Mouse (Mus musculus): Measurements from ENCODE around the gene Pitpnc1.
A peak's percentile ranks its signal among the peaks of the same experiment; 100 is the strongest.
"Not testable (repeated sequence)": the region's sequence is repeated elsewhere in the genome, so short reads cannot be mapped to it uniquely, and the experiment has no call there.

Gene Pitpnc1

DNA sequence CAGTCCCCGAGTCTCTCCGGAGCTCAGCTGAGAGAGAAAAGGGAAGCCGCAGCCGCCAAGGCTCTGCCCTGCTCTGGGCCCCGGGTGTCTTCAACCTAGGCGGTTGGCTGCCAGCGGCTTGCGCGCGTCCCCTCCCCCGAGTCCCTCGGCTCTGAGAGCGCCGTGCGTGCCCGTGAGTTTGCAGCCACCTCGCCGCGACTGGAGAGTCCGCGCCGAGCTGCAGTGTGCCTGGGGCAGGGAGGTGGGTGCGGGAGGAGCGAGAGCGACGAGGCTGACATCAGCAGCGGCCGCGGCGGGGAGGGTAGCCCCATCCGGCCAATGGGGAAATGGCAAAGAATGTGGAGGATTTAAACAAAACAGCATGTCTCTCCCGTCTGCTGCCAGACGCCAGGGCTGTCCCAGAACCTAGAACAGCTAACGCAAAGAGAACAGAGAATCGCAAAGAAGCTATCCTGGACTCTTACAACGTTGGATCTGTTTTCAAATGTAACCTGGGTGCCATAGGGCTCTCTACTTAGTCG is at the start of gene Pitpnc1:
Gene Pitpnc1 (minus strand): TSS at position 179 of the 521 bp plus-strand sequence.
- DNase-seq (ENCODE audit: low spot score in 2 of 2) = peak; percentile 76 to 81

DNA sequence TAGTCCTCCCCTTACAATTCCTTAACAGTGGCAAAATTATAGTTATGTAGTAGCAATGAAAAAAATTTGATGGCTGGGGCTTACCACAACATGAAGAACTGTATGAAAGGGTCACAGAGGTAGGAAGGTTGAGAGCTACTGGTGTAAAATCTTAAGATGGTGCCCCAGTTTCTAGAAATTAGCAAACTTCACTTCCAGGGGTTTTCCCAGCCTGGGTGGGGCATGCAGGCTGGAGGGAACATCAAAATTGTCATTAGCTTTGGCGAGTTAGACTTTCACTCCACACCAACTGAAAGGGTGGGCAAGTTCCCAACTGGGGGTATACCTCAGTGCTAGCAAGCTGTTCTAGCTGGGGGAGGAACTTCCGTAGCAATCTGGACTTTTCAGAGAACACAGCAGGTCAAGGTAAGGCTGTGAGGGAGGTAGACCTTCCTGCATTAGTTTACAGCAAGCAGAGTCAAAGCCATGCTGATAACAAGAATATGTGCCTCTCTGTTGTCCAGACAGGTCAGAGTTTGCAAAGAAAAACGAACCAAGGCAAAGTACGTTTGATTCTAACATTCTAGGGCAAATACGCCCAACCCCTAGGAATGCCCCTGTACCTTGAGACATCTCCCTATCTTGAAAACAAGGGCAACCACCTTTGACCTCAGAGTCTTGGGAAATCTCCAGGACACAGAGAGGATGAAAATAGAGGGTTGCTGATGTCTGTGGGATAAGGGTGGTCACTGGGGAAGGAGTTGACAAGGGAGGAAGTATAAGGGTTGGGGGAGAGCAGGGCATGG is 48.3 kb upstream of the Pitpnc1 start:
- DNase-seq (ENCODE audit: low spot score in 2 of 2) = no peak

DNA sequence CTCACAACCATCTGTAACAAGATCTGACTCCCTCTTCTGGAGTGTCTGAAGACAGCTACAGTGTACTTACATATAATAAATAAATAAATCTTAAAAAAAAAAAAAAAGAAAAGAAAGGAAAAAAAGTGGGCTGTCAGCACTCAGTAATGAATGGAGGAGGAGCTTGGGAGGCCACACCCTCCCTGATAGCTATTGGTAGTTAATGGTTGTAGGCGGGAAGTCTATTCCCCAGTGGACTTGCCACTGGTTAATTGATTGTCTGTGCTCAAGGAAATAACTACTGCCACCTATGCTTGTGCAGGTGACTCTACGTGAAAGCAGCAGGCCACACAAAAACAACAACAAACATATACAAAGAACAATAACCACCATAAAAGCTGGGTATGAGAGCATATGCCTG is 45.9 kb upstream of the Pitpnc1 start:
- DNase-seq (ENCODE audit: low spot score in 2 of 2) = no peak

DNA sequence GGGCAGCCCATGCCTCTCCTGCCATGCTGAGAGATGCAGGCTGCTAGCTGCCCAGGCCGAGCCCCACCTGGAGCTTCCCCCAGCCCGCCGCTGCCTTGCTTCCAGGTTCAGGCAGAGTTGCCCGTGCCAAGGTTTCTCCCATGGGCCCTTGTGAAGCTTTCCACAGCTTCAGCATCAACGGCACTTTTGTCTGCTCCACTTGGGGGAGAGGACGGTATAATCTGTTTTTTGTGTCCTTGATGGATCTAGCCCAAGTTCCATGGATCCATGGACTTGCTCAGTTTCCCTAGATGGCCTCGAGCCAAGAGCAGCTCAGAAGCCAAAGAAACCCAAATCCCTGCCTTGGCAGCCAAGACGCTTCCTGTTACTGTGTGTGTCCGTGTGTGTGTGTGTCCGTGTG is 42.5 kb upstream of the Pitpnc1 start:
- DNase-seq (ENCODE audit: low spot score in 2 of 2) = no peak

DNA sequence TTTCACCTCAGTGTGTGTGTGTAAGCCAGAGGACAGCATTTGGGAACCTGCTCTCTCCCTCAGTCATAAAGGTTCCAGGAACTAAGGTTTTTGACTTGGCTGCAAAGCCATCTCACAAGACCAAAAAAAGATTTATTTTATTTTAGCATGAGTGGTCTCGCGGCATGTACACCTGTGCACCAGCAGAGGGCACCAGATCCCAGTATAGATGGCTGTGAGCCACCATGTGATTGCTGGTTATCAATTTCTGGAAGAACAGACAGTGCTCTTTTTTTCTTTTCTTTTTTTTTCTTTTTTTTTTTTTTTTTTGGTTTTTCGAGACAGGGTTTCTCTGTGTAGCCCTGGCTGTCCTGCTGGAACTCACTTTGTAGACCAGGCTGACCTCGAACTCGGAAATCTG is 41.5 kb upstream of the Pitpnc1 start:
- DNase-seq (ENCODE audit: low spot score in 2 of 2) = peak in 1 of 2 experiments; percentile 10

DNA sequence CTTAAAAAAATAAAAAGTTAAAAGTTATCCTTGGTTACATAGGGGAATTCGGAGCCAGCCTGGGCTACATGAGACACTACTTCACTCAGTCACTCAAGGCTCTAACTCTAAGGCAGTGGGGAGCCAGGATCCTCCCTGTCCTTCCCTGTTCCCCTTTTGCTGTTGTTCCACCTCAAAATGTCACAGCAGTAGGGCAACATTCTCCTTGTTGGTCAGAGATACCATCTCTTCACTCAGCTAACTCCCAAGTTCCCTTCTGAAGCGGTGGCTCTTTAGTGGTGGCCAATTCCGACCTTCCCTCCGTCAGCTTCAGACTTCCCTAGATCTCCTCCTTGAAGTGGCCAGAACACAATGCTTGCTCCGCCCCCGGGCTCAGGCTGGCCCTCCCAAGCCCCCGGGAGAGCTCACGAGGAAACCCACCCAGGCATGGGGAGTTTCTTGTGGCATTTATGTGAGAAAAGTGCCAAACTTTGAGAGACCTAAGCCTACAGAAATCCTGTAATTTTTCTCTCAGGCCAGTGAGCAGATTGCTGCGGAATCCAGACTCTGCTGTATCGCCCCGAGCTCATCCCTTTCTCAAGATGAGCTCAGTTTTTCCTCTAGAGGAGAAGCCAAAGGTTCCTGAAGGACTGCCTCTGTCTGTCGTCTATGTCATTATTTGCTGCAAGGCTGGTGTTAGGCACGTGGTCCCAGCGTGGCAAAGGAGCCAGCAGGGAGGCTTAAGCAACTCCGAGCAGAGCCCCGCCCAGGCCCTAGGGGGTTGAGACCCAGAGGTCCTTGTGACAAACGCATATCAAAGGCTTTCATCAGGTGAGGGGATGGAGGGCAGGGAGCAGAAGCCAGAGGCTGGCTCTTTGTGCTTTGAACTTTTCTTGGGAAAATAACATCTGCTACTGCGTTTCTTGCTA is 40.1 kb upstream of the Pitpnc1 start:
- DNase-seq (ENCODE audit: low spot score in 2 of 2) = no peak

DNA sequence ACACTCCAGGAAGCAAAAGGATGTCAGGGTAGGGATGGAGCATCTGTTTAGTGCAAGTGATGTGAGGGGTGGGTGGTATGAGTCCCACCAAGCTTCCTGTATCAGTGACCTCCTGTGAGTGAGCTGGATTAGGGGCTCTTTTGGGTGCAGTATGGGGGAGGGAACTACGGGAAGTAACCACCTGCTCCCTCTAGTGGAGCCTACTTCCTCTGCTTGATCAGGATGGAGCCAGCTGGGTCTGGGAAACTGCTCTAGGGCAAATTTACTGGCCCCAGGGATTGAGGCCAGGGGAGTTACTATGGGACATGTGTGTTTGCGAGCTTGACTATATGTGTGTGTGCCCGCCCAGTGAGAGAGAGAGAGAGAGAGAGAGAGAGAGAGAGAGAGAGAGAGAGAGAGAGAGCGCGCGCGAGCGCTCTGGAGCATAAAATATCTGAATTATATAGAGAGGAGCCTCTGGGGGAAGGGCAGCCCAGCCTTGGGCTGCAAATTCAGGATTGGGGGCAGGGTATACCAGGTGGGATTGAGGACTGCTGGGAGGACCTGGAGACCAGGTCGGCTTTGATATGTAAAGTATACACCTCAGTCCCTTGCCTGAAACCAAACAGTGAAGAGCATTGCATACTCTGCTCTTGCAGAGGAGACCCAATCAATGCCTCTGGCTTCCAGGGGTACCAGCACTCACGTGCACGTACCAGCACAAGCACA is 39.3 kb upstream of the Pitpnc1 start:
- DNase-seq (ENCODE audit: low spot score in 2 of 2) = no peak

DNA sequence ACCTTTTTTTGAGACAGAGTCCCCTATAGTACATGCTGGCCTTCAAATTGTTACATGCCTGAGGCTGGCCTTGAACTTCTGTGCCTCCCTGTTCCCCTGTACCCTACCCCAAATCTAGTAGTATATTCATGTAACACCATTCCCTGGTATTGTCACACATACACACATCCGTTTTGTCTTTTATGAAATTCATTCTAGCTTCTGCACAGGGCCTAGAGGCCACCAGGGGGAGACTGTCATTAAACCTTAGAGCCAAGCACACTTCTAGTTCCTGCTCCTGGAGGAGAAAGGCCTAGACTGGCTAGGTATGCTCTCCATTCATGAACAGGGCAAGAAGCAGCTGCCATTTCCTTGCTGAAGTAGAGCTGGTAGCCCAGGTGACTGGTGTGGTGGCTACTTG is 35.8 kb upstream of the Pitpnc1 start:
- no peak for DNase-seq (ENCODE audit: low spot score in 2 of 2)

DNA sequence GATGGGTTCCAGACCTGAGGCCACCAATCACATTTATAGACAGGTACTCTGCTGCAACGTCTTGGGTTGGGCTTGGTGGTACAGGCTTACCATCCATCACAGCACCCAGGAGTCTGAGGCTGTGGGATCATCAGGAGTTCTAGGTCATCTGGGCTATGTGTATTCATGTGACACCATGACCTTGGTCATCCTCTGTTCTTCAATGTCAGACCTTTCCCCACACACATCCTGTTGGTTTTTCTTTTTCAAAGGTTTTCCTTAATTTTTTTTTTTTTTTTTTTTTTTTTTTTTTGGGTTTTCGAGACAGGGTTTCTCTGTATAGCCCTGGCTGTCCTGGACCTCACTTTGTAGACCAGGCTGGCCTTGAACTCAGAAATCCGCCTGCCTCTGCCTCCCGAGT is 33.9 kb upstream of the Pitpnc1 start:
- not testable (repeated sequence) for DNase-seq (ENCODE audit: low spot score in 2 of 2)

DNA sequence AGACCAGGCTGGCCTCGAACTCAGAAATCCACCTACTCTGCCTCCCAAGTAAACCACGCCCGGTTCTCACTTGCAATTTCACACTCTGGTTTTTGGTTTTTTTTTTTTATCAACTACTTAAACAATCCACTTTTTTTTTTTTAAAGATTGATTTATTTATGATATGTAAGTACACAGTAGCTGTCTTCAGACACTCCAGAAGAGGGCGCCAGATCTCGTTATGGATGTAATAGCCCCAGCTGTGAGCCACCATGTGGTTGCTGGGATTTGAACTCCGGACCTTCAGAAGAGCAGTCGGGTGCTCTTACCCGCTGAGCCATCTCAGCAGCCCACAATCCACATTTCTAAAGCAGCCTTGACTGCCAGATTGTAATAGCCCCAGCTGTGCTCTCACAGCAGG is 32.3 kb upstream of the Pitpnc1 start:
- no peak for DNase-seq (ENCODE audit: low spot score in 2 of 2)

DNA sequence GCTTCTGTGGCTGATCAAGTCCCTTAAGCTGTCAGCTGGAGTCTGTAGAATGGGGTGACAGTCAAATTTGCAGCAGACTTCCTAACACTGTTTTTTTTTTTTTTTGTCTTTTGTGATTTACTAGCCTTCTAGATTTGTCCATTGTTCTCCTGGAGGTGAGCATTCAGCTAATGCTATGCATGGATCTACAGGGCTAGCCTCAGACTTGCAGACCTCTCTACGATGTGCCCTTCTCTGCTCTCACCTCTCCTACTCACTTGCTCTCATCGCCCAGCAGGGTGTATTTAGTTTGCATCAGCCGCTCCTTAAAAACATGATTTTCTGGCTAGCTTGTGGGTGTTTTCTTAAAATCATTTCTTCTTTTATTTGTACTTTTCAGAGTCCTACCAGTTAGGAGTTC is 13.8 kb upstream of the Pitpnc1 start:
- no peak for DNase-seq (ENCODE audit: low spot score in 2 of 2)

DNA sequence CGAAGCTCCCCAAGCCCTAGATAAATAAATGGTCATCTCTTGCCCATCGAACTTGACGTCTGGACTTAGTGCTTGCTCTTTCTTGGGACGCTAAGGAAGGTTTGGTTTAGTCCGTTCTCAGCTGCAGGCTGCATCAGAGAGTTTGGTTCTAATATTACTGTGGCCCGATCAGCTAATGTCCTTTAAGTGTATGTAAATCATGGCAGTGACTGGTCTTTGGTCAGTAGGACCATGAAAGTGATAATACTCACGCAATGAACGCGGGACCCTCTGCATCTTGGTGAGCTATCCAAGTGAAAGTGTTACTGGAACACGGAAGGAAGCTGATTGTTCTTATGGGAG is 9.3 kb upstream of the Pitpnc1 start:
- DNase-seq (ENCODE audit: low spot score in 2 of 2) = no peak

DNA sequence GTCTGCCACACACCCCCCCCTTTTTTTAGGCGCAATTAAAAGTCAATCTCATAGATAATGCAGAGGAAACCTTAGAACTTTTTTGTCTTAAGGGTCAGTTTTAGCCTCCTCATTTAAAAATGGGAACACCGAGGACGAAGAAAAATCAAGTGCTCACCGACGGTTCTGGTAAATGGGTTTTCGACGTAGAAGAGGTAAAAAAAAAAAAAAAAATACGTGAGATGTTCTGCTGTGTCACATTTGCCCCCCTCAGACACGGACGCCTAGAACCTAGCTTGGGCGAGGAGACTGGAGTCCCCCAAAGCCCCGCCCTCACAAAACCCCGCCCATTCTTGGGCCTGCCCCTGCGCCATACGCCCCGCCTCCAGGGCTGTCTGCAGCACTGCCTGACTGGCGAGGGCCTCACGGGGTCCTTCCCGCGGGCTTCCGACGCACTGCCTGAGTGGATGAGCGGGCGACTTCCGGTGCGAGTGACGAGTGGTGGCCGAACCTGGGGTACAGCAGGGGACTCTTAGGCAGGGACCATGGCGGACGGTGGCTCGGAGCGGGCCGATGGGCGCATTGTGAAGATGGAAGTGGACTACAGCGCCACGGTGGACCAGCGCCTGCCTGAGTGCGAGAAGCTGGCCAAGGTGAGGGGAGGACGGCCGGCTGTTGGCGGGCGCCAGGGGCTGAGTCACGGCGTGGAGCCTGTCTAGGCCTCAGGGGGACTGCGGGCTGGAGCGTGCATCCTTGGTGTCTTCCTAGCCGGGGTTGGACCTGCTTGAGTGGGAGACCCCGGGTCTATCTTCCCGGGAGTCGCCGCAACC is 8.8 kb upstream of the Pitpnc1 start, which contains the start of gene Psmd12:
Gene Psmd12 (plus strand): TSS at position 432 of the 809 bp plus-strand sequence.
- peak; percentile 88 to 90 for DNase-seq (ENCODE audit: low spot score in 2 of 2)

DNA sequence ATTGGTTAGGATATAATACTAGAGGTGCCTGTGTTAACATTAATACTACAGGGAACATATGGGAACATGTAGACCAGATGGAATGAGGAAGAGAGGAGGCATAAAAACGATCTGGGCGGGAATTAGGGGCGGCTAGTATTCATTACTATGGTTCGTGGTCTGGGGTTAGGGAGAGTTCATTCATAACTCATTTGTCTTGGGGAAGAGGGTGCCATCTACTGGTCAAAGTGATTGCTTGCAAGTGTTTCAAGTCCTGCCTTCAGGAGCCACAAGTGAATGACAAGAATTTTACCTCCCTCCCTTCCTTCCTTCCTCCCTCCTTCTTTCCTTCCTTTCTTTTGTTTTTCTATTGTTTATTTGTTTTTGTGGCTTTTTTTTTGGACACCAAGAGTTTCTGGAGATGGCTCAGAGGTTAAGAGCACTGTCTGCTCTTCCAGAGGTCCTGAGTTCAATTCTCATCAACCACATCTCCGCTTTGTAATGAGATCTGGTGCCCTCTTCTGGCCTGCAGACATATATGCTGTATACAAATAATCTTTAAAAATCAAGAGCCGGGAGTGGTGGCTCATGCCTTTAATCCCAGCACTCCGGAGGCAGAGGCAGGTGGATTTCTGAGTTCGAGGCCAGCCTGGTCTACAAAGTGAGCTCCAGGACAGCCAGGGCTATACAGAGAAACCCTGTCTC is 2.8 kb upstream of the Pitpnc1 start:
- peak in 1 of 2 experiments; percentile 24 for DNase-seq (ENCODE audit: low spot score in 2 of 2)

DNA sequence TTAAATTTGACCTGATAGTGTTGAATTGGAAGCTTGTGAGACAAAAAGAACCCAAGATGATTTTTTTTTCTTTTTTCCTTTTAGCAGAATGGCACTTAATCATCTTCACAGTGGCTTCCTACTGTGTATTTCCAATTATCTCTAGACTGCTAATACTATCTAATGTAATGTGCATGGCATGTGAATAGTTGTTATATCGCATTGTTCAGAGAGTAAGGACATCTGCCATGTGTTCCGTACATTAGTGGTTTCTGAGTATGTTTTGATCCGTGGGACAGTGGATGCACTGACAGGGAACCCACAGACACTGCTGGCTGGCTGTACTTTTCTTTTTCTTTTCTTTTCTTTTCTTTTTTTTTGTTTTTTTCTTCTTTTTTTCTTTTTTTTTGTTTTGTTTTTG is 1.8 kb upstream of the Pitpnc1 start:
- DNase-seq (ENCODE audit: low spot score in 2 of 2) = no peak

DNA sequence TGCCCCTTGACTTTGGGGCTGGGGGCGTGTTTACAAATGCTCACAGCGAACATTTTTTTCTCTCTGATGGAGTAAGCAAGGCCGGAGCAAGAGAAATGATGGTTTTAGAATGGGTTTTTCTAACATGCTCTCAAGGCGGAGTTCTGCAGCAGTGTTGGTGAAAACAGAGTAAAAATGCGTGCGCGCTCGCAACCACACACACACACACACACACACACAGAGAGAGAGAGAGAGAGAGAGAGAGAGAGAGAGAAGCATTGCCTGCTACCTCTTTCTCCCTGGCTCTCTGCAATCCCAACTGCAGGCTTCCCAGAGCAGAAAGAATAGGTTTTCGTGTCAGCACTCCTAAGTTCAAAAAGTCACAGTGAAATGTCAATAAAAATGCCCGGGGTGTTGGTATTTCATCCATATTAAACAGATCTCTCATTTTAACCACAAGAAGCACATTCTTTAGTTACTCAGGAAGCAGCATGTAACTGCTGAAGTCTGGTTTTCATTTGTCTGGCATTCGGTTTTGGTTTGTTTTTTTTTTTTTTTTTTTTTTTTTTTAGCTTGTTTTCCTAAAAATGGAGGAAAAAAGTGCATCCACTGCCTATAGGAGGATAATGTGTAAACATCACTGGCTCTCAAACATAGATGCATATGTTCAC is 697 bp upstream of the Pitpnc1 start:
- no peak for DNase-seq (ENCODE audit: low spot score in 2 of 2)

DNA sequence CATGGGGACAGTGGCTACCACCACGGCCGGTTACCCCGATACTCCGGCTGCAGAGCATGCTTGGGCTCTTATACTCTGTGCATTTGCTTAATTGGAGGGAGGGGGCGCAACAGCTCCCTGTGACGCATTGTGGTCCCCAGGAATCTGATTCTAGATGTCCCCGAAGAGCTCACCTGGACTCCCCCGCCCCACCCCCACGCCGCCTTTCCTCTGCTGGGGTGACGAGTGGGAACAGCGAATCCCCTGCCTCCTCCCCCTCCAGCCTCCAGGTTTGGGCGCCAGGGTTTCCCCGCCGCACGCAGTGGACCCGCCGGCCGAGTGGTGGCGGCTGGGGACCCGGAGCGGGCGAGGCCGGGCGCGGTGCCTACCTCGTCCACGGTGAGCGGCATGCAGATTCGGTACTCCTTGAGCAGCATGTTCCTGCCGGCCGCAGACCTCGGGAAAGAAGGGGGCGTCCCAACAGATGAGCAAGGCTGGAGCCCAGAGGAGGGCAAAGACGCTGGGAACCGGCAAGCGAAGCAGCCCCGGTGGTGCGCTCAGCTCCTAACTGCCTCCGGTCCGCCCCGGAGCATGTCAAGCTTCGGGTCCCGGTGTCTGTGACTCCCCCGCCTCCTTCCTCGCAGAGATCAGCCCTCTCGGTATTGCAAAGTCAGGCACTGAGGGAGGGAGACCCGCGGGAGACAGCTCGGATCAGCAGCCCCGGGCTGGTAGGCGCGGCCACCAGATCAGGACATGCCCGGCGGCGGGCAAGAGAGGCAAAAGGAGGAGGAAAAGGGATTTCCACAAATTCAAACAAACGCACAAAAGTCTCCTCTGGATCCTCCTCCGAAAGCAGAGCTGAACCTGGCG is 752 bp downstream of the Pitpnc1 start:
- peak; percentile 21 to 40 for DNase-seq (ENCODE audit: low spot score in 2 of 2)

DNA sequence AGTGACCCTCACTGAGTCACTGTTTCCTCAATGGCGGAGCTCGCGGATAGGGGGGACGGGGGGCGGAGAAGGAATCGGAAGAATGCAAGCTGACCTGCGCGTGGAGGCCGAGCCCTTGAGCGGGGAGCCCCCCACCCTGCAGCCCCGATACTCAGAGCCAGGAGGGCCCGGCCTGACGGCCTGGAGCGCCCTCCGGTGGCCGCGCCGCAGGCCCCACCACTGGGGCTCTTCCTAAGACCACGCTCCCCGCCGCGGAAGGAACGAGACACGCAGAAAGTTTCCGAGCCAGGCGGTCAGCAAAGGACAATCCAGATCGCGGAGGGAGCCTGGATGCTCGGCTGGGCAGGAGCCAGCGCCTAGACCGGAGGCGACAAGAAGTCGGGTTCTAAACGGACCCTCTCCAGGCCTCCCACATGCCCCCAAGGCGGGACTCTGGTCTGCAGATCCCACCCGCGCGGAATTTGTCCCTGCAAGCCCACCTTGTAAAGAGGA is 1.4 kb downstream of the Pitpnc1 start:
- peak; percentile 57 to 59 for DNase-seq (ENCODE audit: low spot score in 2 of 2)

Measured in right cerebral cortex, postnatal 36 days (tissue).